Comparison of ENCODE assay signal across 10 mouse cellular contexts in the genomic region with DNA sequence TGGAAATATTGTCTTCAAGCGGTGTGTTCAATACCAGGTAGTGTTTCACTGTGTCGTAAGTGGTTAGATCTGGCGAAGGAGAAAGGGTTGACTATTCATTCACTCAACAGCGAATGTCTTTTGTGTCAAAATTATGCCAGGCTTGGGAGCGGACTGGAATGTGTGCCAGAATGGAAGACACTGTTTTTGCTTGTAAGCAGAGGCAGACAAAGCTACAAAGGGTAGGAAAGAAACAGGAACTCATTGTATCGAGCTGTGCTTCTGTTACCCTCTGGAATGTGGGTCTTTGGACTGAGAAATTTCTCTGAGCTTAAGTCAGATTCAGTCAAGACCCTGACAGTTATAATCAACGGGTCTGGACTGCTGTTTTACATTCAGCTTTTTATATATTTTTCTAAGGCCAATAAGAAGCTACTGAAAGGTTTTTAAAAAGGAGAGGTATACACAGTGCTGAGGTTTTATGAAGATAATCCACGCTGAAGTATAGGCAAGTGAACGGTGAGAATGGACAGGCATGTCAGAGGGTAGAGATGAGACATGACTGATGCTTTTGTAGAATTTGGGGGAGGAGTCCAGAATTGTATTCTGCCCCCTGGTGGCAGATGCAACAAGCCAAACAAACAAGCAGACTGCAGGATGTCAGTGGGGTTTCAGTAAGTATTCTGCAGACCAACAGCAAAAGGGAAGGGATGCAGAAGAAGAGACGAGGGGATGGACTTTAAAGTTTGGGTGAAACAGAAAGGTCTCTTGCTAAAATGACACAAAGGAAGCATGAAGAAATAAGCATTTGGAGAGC. TPM values are rescaled to one million over a fixed set of nuclear protein-coding genes. Genes with fewer than 3 reads are reported as not detected.
DNase-seq lines count a peak whose midpoint lies in the region; ATAC-seq and TF ChIP-seq lines count a peak whose summit lies in the region.
"Had no signal": no experiment of that assay in that cellular context is flagged by ENCODE, and none has a peak within 500 bp of the region (broad histone marks: within the 10 kb centered on the region; RNA-seq: fewer than 3 reads in every experiment).

No protein-coding gene starts in this region.

- peak; percentile 39 for DNase-seq in hindbrain, postnatal 0 days (ENCODE audit: low spot score)
- DNase-seq in hindbrain, embryonic 10.5 days (ENCODE audit: low spot score): no peak
- peak; percentile 33 for DNase-seq in thymus, adult 2 months
- no peak for DNase-seq in thymus, adult 18-20 months
- no peak for DNase-seq in urinary bladder, postnatal 36 days (ENCODE audit: low spot score in 2 of 2)
- no peak for DNase-seq in frontal cortex, postnatal 14 days (ENCODE audit: low spot score in 2 of 2)
- DNase-seq in heart, adult 9 months (ENCODE audit: low spot score in 2 of 2): no peak
- DNase-seq: heart, postnatal 4 days had no signal

- no peaks in the 10 kb centered on the region for H3K4me1 ChIP-seq in hindbrain, postnatal 0 days (ENCODE audit: insufficient read depth, low read length)
- peaks cover 9% of the 10 kb centered on the region; the same call in 1 of the 2 replicates for H3K4me1 ChIP-seq in hindbrain, embryonic 10.5 days (replicated peaks)
- H3K4me1 ChIP-seq in thymus, adult 2 months (replicated peaks; ENCODE audit: control insufficient read depth, insufficient read depth, low read length): peaks cover 10% of the 10 kb centered on the region

- TF ChIP-seq CTCF in hindbrain, postnatal 0 days (IDR thresholded peaks at IDR 0.05; ENCODE audit: low read depth): peak; percentile 70
- no peak for TF ChIP-seq CTCF in thymus, adult 2 months (IDR thresholded peaks at IDR 0.05; ENCODE audit: borderline replicate concordance, control insufficient read depth, extremely low read depth, insufficient read depth, low read length, poor library complexity)

- H3K27ac ChIP-seq in hindbrain, postnatal 0 days: no peak overlapping the region
- no peak overlapping the region for H3K27ac ChIP-seq in hindbrain, embryonic 10.5 days
- no peak overlapping the region for H3K27ac ChIP-seq in thymus, adult 2 months (ENCODE audit: control insufficient read depth, insufficient read depth, low read length)

- no peak for ATAC-seq in hindbrain, postnatal 0 days
- peak; percentile 49 for ATAC-seq in granulocyte monocyte progenitor cell, adult 5-6 weeks (replicated peaks; ENCODE audit: poor library complexity, severe bottlenecking)

- H3K9me3 ChIP-seq in hindbrain, postnatal 0 days (ENCODE audit: low read length): no peaks in the 10 kb centered on the region
- no peaks in the 10 kb centered on the region for H3K9me3 ChIP-seq in hindbrain, embryonic 10.5 days

- no peak overlapping the region for H3K4me2 ChIP-seq in hindbrain, postnatal 0 days (ENCODE audit: low read depth, low read length)

- H3K4me3 ChIP-seq in hindbrain, postnatal 0 days (ENCODE audit: low read length): no peak overlapping the region
- H3K4me3 ChIP-seq in hindbrain, embryonic 10.5 days: no peak overlapping the region
- no peak overlapping the region for H3K4me3 ChIP-seq in thymus, adult 2 months (ENCODE audit: control insufficient read depth, insufficient read depth, low read length)
- H3K4me3 ChIP-seq: erythroblast, embryonic 14.5 days had no signal

- H3K27me3 ChIP-seq in hindbrain, postnatal 0 days (ENCODE audit: insufficient read depth, low read length): no peaks in the 10 kb centered on the region
- H3K27me3 ChIP-seq in hindbrain, embryonic 10.5 days (ENCODE audit: insufficient read depth, poor library complexity, severe bottlenecking): peaks cover 5% of the 10 kb centered on the region; the same call in 1 of the 2 replicates
- no peaks in the 10 kb centered on the region for H3K27me3 ChIP-seq in thymus, adult 2 months (ENCODE audit: control insufficient read depth, insufficient read depth, low read length)

- peaks cover 32% of the 10 kb centered on the region for H3K36me3 ChIP-seq in hindbrain, postnatal 0 days (ENCODE audit: insufficient read depth, low read length)
- peaks cover 88% of the 10 kb centered on the region for H3K36me3 ChIP-seq in hindbrain, embryonic 10.5 days
- H3K36me3 ChIP-seq in thymus, adult 2 months (ENCODE audit: control insufficient read depth, insufficient read depth, low read length): no peaks in the 10 kb centered on the region

- no peak overlapping the region for H3K9ac ChIP-seq in hindbrain, postnatal 0 days (replicated peaks; ENCODE audit: low read length)

- no peak for TF ChIP-seq POLR2A in thymus, adult 2 months (IDR thresholded peaks at IDR 0.05; ENCODE audit: control insufficient read depth, extremely low read depth, insufficient read depth, low read length, poor library complexity)

- WGBS in hindbrain, postnatal 0 days: 72% methylated on average over 10 of the region's 10 CpGs
- 82% methylated on average over 10 of the region's 10 CpGs for WGBS in hindbrain, embryonic 10.5 days
- WGBS in thymus, adult 2 months: 91% methylated on average over 10 of the region's 10 CpGs

RNA-seq across cellular contexts. Expression of a gene that starts 17.2 kb away (rescaled TPM):
- 41.8 and 45.1 TPM in 2 replicates for total RNA-seq in hindbrain, postnatal 0 days (2014; rRNA removed)
- 70.6 and 71.4 TPM in 2 replicates for polyA plus RNA-seq in hindbrain, postnatal 0 days (2015; fragmentation: Nextera tagmentation; extraction: Ambion mirVana)
- 39.0 and 49.7 TPM in 2 replicates for polyA plus RNA-seq in hindbrain, embryonic 10.5 days (2016; fragmentation: Nextera tagmentation; extraction: Ambion mirVana)
- polyA plus RNA-seq in thymus, adult 2 months (2012; rRNA removed): 8.7 and 9.7 TPM in 2 replicates
- 5.1 and 6.4 TPM in 2 replicates for total RNA-seq in granulocyte monocyte progenitor cell, adult 5-6 weeks (2014; fragmentation: Nextera tagmentation)
- 1.4 and 3.0 TPM in 2 replicates for total RNA-seq in granulocyte monocyte progenitor cell, adult 5-6 weeks (2017)
- polyA plus RNA-seq: erythroblast, embryonic 14.5 days had no signal

RNA-seq across cellular contexts. Expression of a gene that starts 17.4 kb away (rescaled TPM):
- 1.2 and 1.9 TPM in 2 replicates for total RNA-seq in hindbrain, postnatal 0 days (2014; rRNA removed)
- 13.3 and 16.0 TPM in 2 replicates for polyA plus RNA-seq in hindbrain, postnatal 0 days (2015; fragmentation: Nextera tagmentation; extraction: Ambion mirVana)
- polyA plus RNA-seq in hindbrain, embryonic 10.5 days (2016; fragmentation: Nextera tagmentation; extraction: Ambion mirVana): 28.2 and 37.9 TPM in 2 replicates
- polyA plus RNA-seq in thymus, adult 2 months (2012; rRNA removed): 0.20 and 0.35 TPM in 2 replicates
- 2.3 and 2.4 TPM in 2 replicates for total RNA-seq in granulocyte monocyte progenitor cell, adult 5-6 weeks (2014; fragmentation: Nextera tagmentation)
- 4.0 and 5.2 TPM in 2 replicates for total RNA-seq in granulocyte monocyte progenitor cell, adult 5-6 weeks (2017)
- polyA plus RNA-seq: erythroblast, embryonic 14.5 days had no signal

RNA-seq across cellular contexts. Expression of a gene that starts 19.7 kb away (rescaled TPM):
- 1.6 and 3.5 TPM in 2 replicates for total RNA-seq in hindbrain, postnatal 0 days (2014; rRNA removed)
- polyA plus RNA-seq in hindbrain, postnatal 0 days (2015; fragmentation: Nextera tagmentation; extraction: Ambion mirVana): 0.43 and 0.79 TPM in 2 replicates
- polyA plus RNA-seq in hindbrain, embryonic 10.5 days (2016; fragmentation: Nextera tagmentation; extraction: Ambion mirVana): 0.03 and 0.17 TPM in 2 replicates
- polyA plus RNA-seq in thymus, adult 2 months (2012; rRNA removed): 0.01 TPM in 1 of 2 replicates, not detected in the other
- not detected in 2 replicates for total RNA-seq in granulocyte monocyte progenitor cell, adult 5-6 weeks (2014; fragmentation: Nextera tagmentation)
- total RNA-seq in granulocyte monocyte progenitor cell, adult 5-6 weeks (2017): not detected in 2 replicates
- polyA plus RNA-seq: erythroblast, embryonic 14.5 days had no signal

Comparison
In these comparisons a context has a peak if more than half of its experiments do, and no peak if none do; other contexts are left out.
1. DNase-seq: peak in hindbrain, postnatal 0 days (single experiment) and thymus, adult 2 months (single experiment); none in hindbrain, embryonic 10.5 days (single experiment), thymus, adult 18-20 months (0 of 2), urinary bladder, postnatal 36 days (0 of 2), frontal cortex, postnatal 14 days (0 of 2) and heart, adult 9 months (0 of 2).
2. RNA of a gene that starts 17.4 kb away (polyA plus RNA-seq): 28.2 to 37.9 TPM in hindbrain, embryonic 10.5 days and 13.3 to 16.0 TPM in hindbrain, postnatal 0 days; 0.20 to 0.35 TPM in thymus, adult 2 months; every median in the first group is over 10 times any median in the second.